ENCODE assay signal across 26 mouse cellular contexts in genomic region chr1:164060071-164060470, GRCm38 (mm10). TPM values are rescaled to one million over a fixed set of nuclear protein-coding genes. Genes with fewer than 3 reads are reported as not detected.
"Had no signal": no experiment of that assay in that cellular context is flagged by ENCODE, and none has a peak within 500 bp of the region (broad histone marks: within the 10 kb centered on the region; RNA-seq: fewer than 3 reads in every experiment).

No protein-coding gene starts in this region.

- ATAC-seq: intestine, embryonic 16.5 days; midbrain, embryonic 15.5 days had no signal

- DNase-seq: kidney, adult 18-20 months; kidney, adult 9 months; kidney, postnatal 25 days; layer of hippocampus, adult 9-11 months; left cerebral cortex, postnatal 4 days; lung, adult 2 months; lung, postnatal 36 days; right cerebral cortex, postnatal 14 days; right cerebral cortex, postnatal 4 days; thymus, postnatal 25 days had no signal

- H3K27me3 ChIP-seq: limb, embryonic 12.5 days; limb, embryonic 15.5 days; liver, embryonic 15.5 days; midbrain, embryonic 12.5 days; midbrain, embryonic 15.5 days; neural tube, embryonic 13.5 days had no signal

- H3K9me3 ChIP-seq: limb, embryonic 12.5 days; limb, embryonic 15.5 days; liver, embryonic 15.5 days; midbrain, embryonic 12.5 days; midbrain, embryonic 15.5 days; neural tube, embryonic 13.5 days had no signal

- H3K36me3 ChIP-seq: limb, embryonic 12.5 days; limb, embryonic 15.5 days; liver, embryonic 15.5 days; midbrain, embryonic 12.5 days; midbrain, embryonic 15.5 days; neural tube, embryonic 13.5 days had no signal

- H3K9ac ChIP-seq: limb, embryonic 12.5 days; limb, embryonic 15.5 days; liver, embryonic 15.5 days; midbrain, embryonic 12.5 days; midbrain, embryonic 15.5 days; neural tube, embryonic 13.5 days had no signal

- H3K27ac ChIP-seq: layer of hippocampus, adult 2 months; limb, embryonic 12.5 days; limb, embryonic 15.5 days; liver, embryonic 15.5 days; midbrain, embryonic 12.5 days; midbrain, embryonic 15.5 days; neural tube, embryonic 13.5 days; stomach, postnatal 0 days had no signal

- H3K4me3 ChIP-seq: layer of hippocampus, adult 2 months; limb, embryonic 12.5 days; limb, embryonic 15.5 days; liver, embryonic 15.5 days; midbrain, embryonic 12.5 days; midbrain, embryonic 15.5 days; myocyte; neural tube, embryonic 13.5 days had no signal

- H3K4me1 ChIP-seq: limb, embryonic 12.5 days; limb, embryonic 15.5 days; liver, embryonic 15.5 days; midbrain, embryonic 12.5 days; midbrain, embryonic 15.5 days; neural tube, embryonic 13.5 days had no signal

RNA-seq across cellular contexts. Expression of gene Sell, which starts 1.7 kb away (rescaled TPM):
- total RNA-seq: layer of hippocampus, postnatal 25 days; left cerebral cortex, adult 18-20 months; left cerebral cortex, postnatal 10 days had no signal
- polyA plus RNA-seq: limb, embryonic 12.5 days; midbrain, embryonic 12.5 days; myocyte had no signal

RNA-seq across cellular contexts. Expression of gene Sele, which starts 12.0 kb away (rescaled TPM):
- total RNA-seq: layer of hippocampus, adult 2 months; layer of hippocampus, postnatal 25 days; left cerebral cortex, postnatal 4 days had no signal
- polyA plus RNA-seq: large intestine, adult 2 months; liver, embryonic 15.5 days; lung, embryonic 16.5 days; midbrain, embryonic 12.5 days; midbrain, embryonic 15.5 days; myocyte; neural tube, embryonic 13.5 days; stomach, embryonic 14.5 days had no signal

RNA-seq across cellular contexts. Expression of gene Selp, which starts 55.0 kb away (rescaled TPM):
- total RNA-seq: layer of hippocampus, adult 2 months; layer of hippocampus, postnatal 25 days; left cerebral cortex, adult 18-20 months; left cerebral cortex, postnatal 10 days had no signal
- polyA plus RNA-seq: limb, embryonic 12.5 days; midbrain, embryonic 12.5 days; midbrain, embryonic 15.5 days; neural tube, embryonic 13.5 days; stomach, embryonic 14.5 days had no signal
